Mouse (Mus musculus) gastrocnemius, adult 2 months (tissue): Measurements from ENCODE around the gene Map4k4. TPM values are rescaled to one million over a fixed set of nuclear protein-coding genes. Genes with fewer than 3 reads are reported as not detected.
A peak's percentile ranks its signal among the peaks of the same experiment; 100 is the strongest.

ENCODE experiments used
- DNase-seq: peaks from one replicate; pipeline ENCODE4 v3.0.0; 2022
- H3K27ac ChIP-seq: fragments of 200-600 bp; 2 replicates; pipeline ENCODE4 v1.8.1; 2022; ENCODE audit warnings: mild to moderate bottlenecking
- H3K4me3 ChIP-seq: fragments of 200-600 bp; 2 replicates; pipeline ENCODE4 v1.8.1; 2022; ENCODE audit warnings: mild to moderate bottlenecking, moderate library complexity
- CTCF ChIP-seq: fragments of 200-600 bp; IDR thresholded peaks from 2 replicates; pipeline ENCODE4 v1.8.1; 2022; ENCODE audit warnings: antibody characterized with exemption, mild to moderate bottlenecking, moderate library complexity
- intact Hi-C: fragments of 180-260 bp; cut with DNase I; formaldehyde crosslinking; loops from one replicate; pipeline ENCODE4 v1.15.1; 2025
- total RNA-seq, 2 experiments: library from RNA; stranded (reverse); gene quantifications; 2 replicates each; pipeline ENCODE4 v1.2.3; 2021

Map4k4 gene
- total RNA-seq, 2 experiments from 2014 or later: 23.2 to 28.3 TPM

DNA sequence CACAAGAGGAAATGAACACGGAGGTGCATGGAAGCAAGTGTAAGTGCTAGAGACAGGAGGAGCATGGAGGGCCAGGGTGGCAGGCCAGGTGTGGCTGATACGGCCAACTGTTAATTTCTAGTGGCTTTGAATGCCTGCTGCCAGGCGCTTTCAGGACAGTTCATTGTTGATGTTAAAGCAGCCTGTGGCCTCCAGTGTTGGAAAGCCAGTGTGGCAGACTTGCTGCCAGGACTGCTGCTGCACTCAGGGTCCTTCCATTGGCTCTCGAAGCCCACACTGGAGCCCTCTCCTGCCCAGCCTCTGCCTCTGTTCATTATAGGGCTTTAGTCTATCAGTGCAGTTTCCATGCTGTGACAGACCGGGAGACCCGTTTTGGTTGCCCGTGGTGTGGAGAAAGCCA is 30.3 kb downstream of the Map4k4 start:
- intact Hi-C loops: no loop called here
- no peak for DNase-seq
- no peak for TF ChIP-seq CTCF
- Histone ChIP-seq H3K4me3 (no peak overlapping the region), H3K27ac (no peak overlapping the region)

- Histone ChIP-seq H3K27ac (peak overlapping the region; percentile 20), H3K4me3 (no peak overlapping the region)
- intact Hi-C loops: no loop called here
- TF ChIP-seq CTCF: no peak
- DNase-seq: no peak
Measured at GRCm38 (mm10) chr1:39932216-39932739, 31.6 kb downstream of the Map4k4 start.

DNA sequence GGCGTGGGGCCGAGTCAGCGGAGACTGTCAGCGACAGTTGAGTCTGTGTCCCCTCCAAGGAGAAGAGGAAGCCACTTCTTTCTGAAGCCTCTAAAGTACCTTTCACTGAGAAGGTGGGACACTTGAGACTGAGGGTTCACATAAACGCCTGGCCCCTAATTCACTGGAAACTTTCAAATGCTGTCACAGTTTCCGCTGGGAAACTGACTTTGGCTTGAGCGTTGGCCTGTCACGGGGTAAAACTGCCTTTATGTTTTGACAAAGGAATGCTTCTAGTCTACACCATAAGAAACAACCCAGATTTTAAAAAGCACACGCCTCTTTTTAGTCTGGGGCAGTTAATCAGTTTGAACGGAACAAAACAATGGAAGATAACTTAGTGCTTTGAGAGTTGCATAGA is 32.2 kb downstream of the Map4k4 start:
- no peak for DNase-seq
- Histone ChIP-seq H3K4me3 (no peak overlapping the region), H3K27ac (peak overlapping the region; percentile 20)
- no peak for TF ChIP-seq CTCF
- intact Hi-C loops: no loop called here

GRCm38 (mm10) chr1:39934954-39935353 is 34.2 kb downstream of the Map4k4 start:
- no peak for DNase-seq
- Histone ChIP-seq H3K27ac (no peak overlapping the region), H3K4me3 (no peak overlapping the region)
- intact Hi-C loops: loop anchor here (1.0 to 5.0 kb wide), 3 partner anchors 33 to 248 kb away; partner anchors contain the start of gene Map4k4
- TF ChIP-seq CTCF: no peak

- no peak for DNase-seq
- peak overlapping the region; percentile 64 for H3K4me3 ChIP-seq
- no peak for TF ChIP-seq CTCF
- peak overlapping the region; percentile 28; the same call in 1 of the 2 replicates for H3K27ac ChIP-seq
- intact Hi-C loops: loop anchor here (1.0 to 5.0 kb wide), 3 partner anchors 33 to 249 kb away; partner anchors contain the start of gene Map4k4
Measured at GRCm38 (mm10) chr1:39935616-39936015, 34.9 kb downstream of the Map4k4 start.

- Histone ChIP-seq H3K27ac (peak overlapping the region; percentile 67), H3K4me3 (peak overlapping the region; percentile 75)
- intact Hi-C loops: loop anchor here (5.0 kb wide), 1 partner anchor 34 kb away; the partner anchor contains the start of gene Map4k4
- DNase-seq: peak; percentile 92
- TF ChIP-seq CTCF: peak; percentile 91
Measured at GRCm38 (mm10) chr1:39936332-39936802, 35.7 kb downstream of the Map4k4 start.

DNA sequence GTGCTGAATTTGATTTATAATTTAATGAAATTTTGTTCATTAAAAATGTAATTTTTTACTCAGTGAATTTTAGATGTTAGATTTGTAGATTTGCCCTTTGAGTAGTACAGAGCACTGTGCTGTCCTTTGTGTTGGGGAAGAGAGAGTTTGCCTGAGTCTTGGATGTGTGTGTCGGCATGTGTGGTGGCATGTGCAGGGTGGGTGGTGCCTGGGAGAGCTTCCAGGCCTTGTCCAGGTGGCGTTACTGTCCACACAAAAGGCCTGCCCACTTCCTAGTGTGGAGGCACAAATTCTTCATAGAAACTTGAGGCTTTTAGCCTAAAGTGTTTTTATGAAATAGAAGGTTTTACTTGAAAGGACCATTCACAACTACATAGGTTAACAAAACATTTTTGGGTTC is 36.2 kb downstream of the Map4k4 start:
- intact Hi-C loops: loop anchor here (5.0 kb wide), 1 partner anchor 35 kb away; the partner anchor contains the start of gene Map4k4
- TF ChIP-seq CTCF: no peak
- DNase-seq: no peak
- Histone ChIP-seq H3K27ac (peak overlapping the region; percentile 67; the same call in 1 of the 2 replicates), H3K4me3 (peak overlapping the region; percentile 19)

GRCm38 (mm10) chr1:39937609-39938008 is 36.9 kb downstream of the Map4k4 start:
- no peak overlapping the region for H3K4me3 ChIP-seq
- peak overlapping the region; percentile 28; the same call in 1 of the 2 replicates for H3K27ac ChIP-seq
- intact Hi-C loops: loop anchor here (5.0 kb wide), 1 partner anchor 35 kb away; the partner anchor contains the start of gene Map4k4
- no peak for DNase-seq
- TF ChIP-seq CTCF: no peak

DNA sequence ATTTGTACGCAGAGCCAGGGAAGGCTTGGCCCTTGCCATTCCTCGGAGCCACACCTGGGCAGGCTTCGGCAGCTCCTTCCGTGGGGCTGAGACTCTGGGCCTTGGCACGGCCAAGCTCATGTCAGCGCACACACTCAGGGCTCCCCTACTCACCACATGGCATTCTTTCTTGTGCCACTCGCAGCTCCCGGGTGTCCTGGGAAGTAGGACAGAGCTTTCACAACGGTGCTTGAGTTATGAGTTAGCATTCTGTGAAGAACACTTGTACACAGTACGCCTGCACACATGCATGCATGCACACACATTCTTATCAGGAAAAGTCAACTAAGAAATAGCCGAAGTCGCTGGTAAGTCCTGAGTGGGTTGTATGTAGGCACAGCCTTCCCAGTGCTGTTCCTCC is 38.7 kb downstream of the Map4k4 start:
- Histone ChIP-seq H3K4me3 (no peak overlapping the region), H3K27ac (no peak overlapping the region)
- intact Hi-C loops: loop anchor here (5.0 kb wide), 1 partner anchor 37 kb away; the partner anchor contains the start of gene Map4k4
- DNase-seq: no peak
- TF ChIP-seq CTCF: no peak

DNA sequence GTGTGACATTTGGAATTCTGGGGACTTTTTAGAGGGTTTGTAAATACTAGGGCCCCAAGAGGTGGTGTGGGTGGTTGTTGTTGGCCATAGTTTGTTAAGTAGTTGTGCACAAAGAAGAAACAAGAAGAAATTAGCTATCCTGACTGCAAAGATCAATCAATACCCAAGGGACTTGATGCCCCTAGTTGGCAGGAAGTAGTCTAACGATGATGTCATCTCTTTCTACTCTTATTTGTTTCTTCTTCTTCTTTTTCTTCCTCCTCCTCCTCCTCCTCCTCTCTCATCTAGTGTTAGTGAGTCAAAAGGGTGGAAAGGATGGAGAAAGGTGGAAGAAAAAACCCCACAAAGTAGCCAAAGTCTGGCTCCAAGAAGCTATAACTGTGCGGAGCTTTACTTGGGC is 39.6 kb downstream of the Map4k4 start:
- no peak overlapping the region for H3K27ac ChIP-seq
- DNase-seq: no peak
- TF ChIP-seq CTCF: no peak
- no peak overlapping the region for H3K4me3 ChIP-seq
- intact Hi-C loops: no loop called here

GRCm38 (mm10) chr1:39941237-39942179 is 40.8 kb downstream of the Map4k4 start:
- no peak overlapping the region for H3K4me3 ChIP-seq
- peak overlapping the region; percentile 21; the same call in 1 of the 2 replicates for H3K27ac ChIP-seq
- no peak for DNase-seq
- intact Hi-C loops: no loop called here
- no peak for TF ChIP-seq CTCF

DNA sequence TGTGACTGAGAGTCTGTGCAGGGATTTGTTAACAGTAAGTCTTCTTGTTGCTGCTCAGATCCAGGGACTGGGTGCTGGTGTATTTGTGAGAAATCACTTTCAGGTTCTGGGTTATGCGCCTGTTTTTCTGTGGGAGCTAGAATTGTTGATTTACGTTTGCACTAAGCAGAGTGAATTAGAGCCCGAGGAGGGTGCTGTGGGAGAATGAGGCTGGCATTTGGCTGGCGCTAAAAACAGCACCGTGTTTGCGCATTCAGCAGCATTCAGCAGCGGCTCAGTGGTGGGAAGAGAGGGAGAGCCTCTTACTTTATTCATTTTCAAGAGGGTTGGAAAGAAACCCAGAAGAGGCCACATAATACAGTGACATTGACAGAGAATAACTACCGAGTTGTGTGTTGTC is 42.2 kb downstream of the Map4k4 start:
- no peak; the same call in 1 of the 2 replicates for TF ChIP-seq CTCF
- Histone ChIP-seq H3K27ac (peak overlapping the region; percentile 84), H3K4me3 (peak overlapping the region; percentile 49)
- intact Hi-C loops: no loop called here
- peak; percentile 65 for DNase-seq
